Mouse (Mus musculus) spleen, postnatal 10 days (tissue): Measurements from ENCODE around the gene Podxl.

Experiments used
- DNase-seq, 2 experiments: peaks; one replicate each; pipeline ENCODE4 v3.0.0; 2021 to 2022; ENCODE audit warnings: low spot score in 2 of 2

Gene Podxl

GRCm38 (mm10) chr6:31523657-31524056 lies 40.1 kb downstream of the Podxl start:
- no peak for DNase-seq

- DNase-seq = no peak
Observed at GRCm38 (mm10) chr6:31523039-31523438, 40.7 kb downstream of the Podxl start.

GRCm38 (mm10) chr6:31522478-31522877 lies 41.3 kb downstream of the Podxl start:
- DNase-seq = no peak

GRCm38 (mm10) chr6:31521491-31522355 lies 42.1 kb downstream of the Podxl start:
- DNase-seq = no peak

GRCm38 (mm10) chr6:31520486-31521215 lies 43.1 kb downstream of the Podxl start:
- DNase-seq = peak in 1 of 2 experiments; percentile 11

- peak in 1 of 2 experiments; percentile 63 for DNase-seq
Observed at GRCm38 (mm10) chr6:31519001-31519471, 44.7 kb downstream of the Podxl start.

- DNase-seq = peak in 1 of 2 experiments; percentile 11
Observed at GRCm38 (mm10) chr6:31518338-31518698, 45.5 kb downstream of the Podxl start.

- DNase-seq = peak in 1 of 2 experiments; percentile 13
Observed at GRCm38 (mm10) chr6:31517681-31518337, 46.0 kb downstream of the Podxl start.

GRCm38 (mm10) chr6:31513726-31514125 lies 50.1 kb downstream of the Podxl start:
- no peak for DNase-seq

- DNase-seq = no peak
Observed at GRCm38 (mm10) chr6:31502614-31503013, 61.2 kb downstream of the Podxl start.

- no peak for DNase-seq
Observed at GRCm38 (mm10) chr6:31500691-31501090, 63.1 kb downstream of the Podxl start.

GRCm38 (mm10) chr6:31500260-31500659 lies 63.5 kb downstream of the Podxl start:
- DNase-seq = no peak

GRCm38 (mm10) chr6:31499836-31500235 lies 63.9 kb downstream of the Podxl start:
- no peak for DNase-seq

GRCm38 (mm10) chr6:31496227-31496626 lies 67.6 kb downstream of the Podxl start:
- no peak for DNase-seq

- DNase-seq = no peak
Observed at GRCm38 (mm10) chr6:31495122-31495731, 68.6 kb downstream of the Podxl start.

GRCm38 (mm10) chr6:31489950-31490349 lies 73.8 kb downstream of the Podxl start:
- no peak for DNase-seq

GRCm38 (mm10) chr6:31486601-31487000 lies 77.2 kb downstream of the Podxl start:
- DNase-seq = no peak

- DNase-seq = no peak
Observed at GRCm38 (mm10) chr6:31480008-31480407, 83.8 kb downstream of the Podxl start.

- DNase-seq = no peak
Observed at GRCm38 (mm10) chr6:31478221-31478620, 85.6 kb downstream of the Podxl start.
